Mouse (Mus musculus) kidney, adult 2 months (tissue): ENCODE measurements around the gene Msantd2. TPM values are rescaled to one million over a fixed set of nuclear protein-coding genes. Genes with fewer than 3 reads are reported as not detected.

ENCODE experiments used
- DNase-seq: peaks from one replicate; pipeline ENCODE4 v3.0.0; 2021
- H3K27ac ChIP-seq: fragments of 200-500 bp; 2 replicates; pipeline ENCODE4 v1.5.1; 2012; ENCODE audit warnings: low read depth, low read length, control low read depth, inconsistent platforms; ENCODE audit not compliant: insufficient read depth
- H3K27me3 ChIP-seq: fragments of 200-500 bp; replicated peaks from 2 replicates; pipeline ENCODE4 v1.6.1; 2012; ENCODE audit warnings: mild to moderate bottlenecking, moderate library complexity, low read length, inconsistent platforms; ENCODE audit not compliant: control insufficient read depth, insufficient read depth
- H3K36me3 ChIP-seq: fragments of 200-500 bp; 2 replicates; pipeline ENCODE4 v1.6.1; 2012; ENCODE audit warnings: mild to moderate bottlenecking, moderate library complexity, low read length, inconsistent platforms; ENCODE audit not compliant: control insufficient read depth, insufficient read depth
- H3K4me1 ChIP-seq: fragments of 200-500 bp; 2 replicates; pipeline ENCODE4 v1.6.1; 2011; ENCODE audit warnings: low read length; ENCODE audit not compliant: control insufficient read depth, insufficient read depth
- H3K4me3 ChIP-seq: fragments of 200-500 bp; 2 replicates; pipeline ENCODE4 v1.5.1; 2011; ENCODE audit warnings: mild to moderate bottlenecking, low read depth, low read length, control low read depth; ENCODE audit not compliant: insufficient read depth
- CTCF ChIP-seq: fragments of 200-500 bp; conservative IDR thresholded peaks from 2 replicates; pipeline ENCODE4 v1.5.1; 2011; ENCODE audit warnings: low read depth, mild to moderate bottlenecking, control low read depth, low read length, moderate library complexity, mixed read lengths; ENCODE audit not compliant: insufficient read depth, insufficient read length
- POLR2A ChIP-seq: fragments of 200-500 bp; IDR thresholded peaks from one replicate; pipeline ENCODE4 v1.6.1; 2011; ENCODE audit warnings: low read depth, low read length, control low read depth
- WGBS: fragments of 180-500 bp; shearing (Covaris S2); methylation state at CpG from one replicate; pipeline ENCODE4 v1.1.7; 2018; 5-methylcytosine and 5-hydroxymethylcytosine counted together
- polyA plus RNA-seq: library from polyadenylated mRNA; depleted of rRNA; stranded (reverse); fragments of >200 nt; gene quantifications from 2 replicates; pipeline ENCODE4 v1.2.3, GENCODE M21; 2012

The Msantd2 gene
- polyA plus RNA-seq, 1 experiment, result 12.1 TPM

GRCm38 (mm10) chr9:37474923-37475322, 14.2 kb upstream of the Msantd2 start:
- no peaks in the 10 kb centered on the region for H3K4me1 ChIP-seq
- H3K4me3 ChIP-seq, result no peak overlapping the region
- no peak for DNase-seq
- no peaks in the 10 kb centered on the region for H3K27me3 ChIP-seq
- 77% methylated on average over 7 of the region's 7 CpGs for WGBS
- TF ChIP-seq POLR2A (no peak), CTCF (no peak)
- no peak overlapping the region for H3K27ac ChIP-seq
- H3K36me3 ChIP-seq, result no peaks in the 10 kb centered on the region

GRCm38 (mm10) chr9:37485146-37485545, 4.0 kb upstream of the Msantd2 start:
- TF ChIP-seq POLR2A, result no peak
- TF ChIP-seq CTCF, result no peak
- Histone ChIP-seq H3K27me3 (no peaks in the 10 kb centered on the region), H3K36me3 (no peaks in the 10 kb centered on the region), H3K4me1 (peaks cover 5% of the 10 kb centered on the region; the same call in 1 of the 2 replicates), H3K27ac (no peak overlapping the region), H3K4me3 (no peak overlapping the region)
- WGBS, result 68% methylated on average over 5 of the region's 5 CpGs
- DNase-seq, result no peak

- H3K27ac ChIP-seq, result peak overlapping the region; percentile 94
- DNase-seq, result no peak
- peaks cover 10% of the 10 kb centered on the region; the same call in 1 of the 2 replicates for H3K4me1 ChIP-seq
- H3K27me3 ChIP-seq, result no peaks in the 10 kb centered on the region
- TF ChIP-seq CTCF (no peak), POLR2A (no peak)
- H3K4me3 ChIP-seq, result no peak overlapping the region
- no peaks in the 10 kb centered on the region for H3K36me3 ChIP-seq
- WGBS, result 49% methylated on average over 4 of the region's 4 CpGs
Observed at GRCm38 (mm10) chr9:37488041-37488440, 1.1 kb upstream of the Msantd2 start.

- TF ChIP-seq POLR2A, result no peak
- TF ChIP-seq CTCF, result no peak
- DNase-seq, result peak; percentile 52
- Histone ChIP-seq H3K27ac (no peak overlapping the region), H3K4me1 (peaks cover 10% of the 10 kb centered on the region; the same call in 1 of the 2 replicates), H3K27me3 (no peaks in the 10 kb centered on the region), H3K36me3 (no peaks in the 10 kb centered on the region), H3K4me3 (peak overlapping the region; percentile 79)
- WGBS, result under 1% methylated on average over 75 of the region's 75 CpGs
Observed at GRCm38 (mm10) chr9:37489446-37490120, 464 bp downstream of the Msantd2 start.

GRCm38 (mm10) chr9:37495761-37496160, 6.6 kb downstream of the Msantd2 start:
- no peaks in the 10 kb centered on the region for H3K4me1 ChIP-seq
- TF ChIP-seq POLR2A (no peak), CTCF (no peak)
- 64% methylated on average over 3 of the region's 3 CpGs for WGBS
- H3K27ac ChIP-seq, result no peak overlapping the region
- no peaks in the 10 kb centered on the region for H3K36me3 ChIP-seq
- no peak for DNase-seq
- H3K27me3 ChIP-seq, result no peaks in the 10 kb centered on the region
- H3K4me3 ChIP-seq, result no peak overlapping the region

GRCm38 (mm10) chr9:37496325-37496724, 7.2 kb downstream of the Msantd2 start:
- no peak for DNase-seq
- Histone ChIP-seq H3K4me3 (no peak overlapping the region), H3K36me3 (no peaks in the 10 kb centered on the region), H3K27me3 (no peaks in the 10 kb centered on the region), H3K4me1 (no peaks in the 10 kb centered on the region), H3K27ac (no peak overlapping the region)
- TF ChIP-seq POLR2A (no peak), CTCF (no peak)

GRCm38 (mm10) chr9:37500201-37500600, 11.1 kb downstream of the Msantd2 start:
- Histone ChIP-seq H3K36me3 (no peaks in the 10 kb centered on the region), H3K4me3 (no peak overlapping the region), H3K4me1 (no peaks in the 10 kb centered on the region), H3K27ac (no peak overlapping the region), H3K27me3 (no peaks in the 10 kb centered on the region)
- no peak for DNase-seq
- 93% methylated on average over 3 of the region's 3 CpGs for WGBS
- no peak for TF ChIP-seq CTCF
- no peak for TF ChIP-seq POLR2A
